Mouse (Mus musculus) macrophage (primary cell): Measurements from ENCODE around the gene Cnot1. TPM values are rescaled to one million over a fixed set of nuclear protein-coding genes. Genes with fewer than 3 reads are reported as not detected.

Source experiments
- polyA plus RNA-seq: library from polyadenylated mRNA; stranded (reverse); fragments of 250-400 nt; gene quantifications from 3 replicates; pipeline ENCODE4 v1.2.4, GENCODE M21; 2018; ENCODE audit warnings: inconsistent platforms

Gene Cnot1
- polyA plus RNA-seq, 1 experiment from 2014 or later, result 44.6 TPM

Other genes with a start within 250 kb of the Cnot1 start
- not detected in 3 replicates for gene Prss54, start 231.1 kb downstream of the Cnot1 start, polyA plus RNA-seq
- gene Gins3, start 174.0 kb downstream of the Cnot1 start, polyA plus RNA-seq, result 2.6 to 4.4 TPM (median 2.6 TPM) in 3 replicates
- gene Ndrg4, start 130.5 kb downstream of the Cnot1 start, polyA plus RNA-seq, result 0.12 to 0.73 TPM in 2 of 3 replicates, not detected in the other
- 9.0 to 20.4 TPM (median 10.3 TPM) in 3 replicates for gene Setd6, start 91.6 kb downstream of the Cnot1 start, polyA plus RNA-seq
- 116 to 211 TPM (median 152 TPM) in 3 replicates for gene Sap18b, start 17.9 kb upstream of the Cnot1 start, polyA plus RNA-seq
- gene Slc38a7, start 46.1 kb upstream of the Cnot1 start, polyA plus RNA-seq, result 39.9 to 62.1 TPM (median 57.0 TPM) in 3 replicates
- gene Got2, start 81.1 kb upstream of the Cnot1 start, polyA plus RNA-seq, result 43.6 to 79.3 TPM (median 70.6 TPM) in 3 replicates